Mouse (Mus musculus): ENCODE data around the gene Pagr1a. TPM values are rescaled to one million over a fixed set of nuclear protein-coding genes. Genes with fewer than 3 reads are reported as not detected.

Gene Pagr1a
- total RNA-seq, 2 experiments from 2014 or later, result 12.4 to 15.4 TPM

- no peak for DNase-seq (ENCODE audit: low spot score in 2 of 2)
These were observed 9.7 kb downstream of the Pagr1a start for GRCm38 (mm10) chr7:127007313-127008024.

- DNase-seq (ENCODE audit: low spot score in 2 of 2), result no peak
These were observed 12.9 kb downstream of the Pagr1a start for GRCm38 (mm10) chr7:127004122-127004875.

GRCm38 (mm10) chr7:127003620-127004019 is 13.5 kb downstream of the Pagr1a start:
- DNase-seq (ENCODE audit: low spot score in 2 of 2), result no peak

- no peak for DNase-seq (ENCODE audit: low spot score in 2 of 2)
These were observed 17.6 kb downstream of the Pagr1a start for GRCm38 (mm10) chr7:126999568-126999967.

GRCm38 (mm10) chr7:126996449-126996848 is 20.7 kb downstream of the Pagr1a start:
- DNase-seq (ENCODE audit: low spot score in 2 of 2), result no peak

GRCm38 (mm10) chr7:126988816-126989215 is 28.3 kb downstream of the Pagr1a start:
- no peak for DNase-seq (ENCODE audit: low spot score in 2 of 2)

GRCm38 (mm10) chr7:126986319-126986718 is 30.8 kb downstream of the Pagr1a start:
- no peak for DNase-seq (ENCODE audit: low spot score in 2 of 2)

- no peak for DNase-seq (ENCODE audit: low spot score in 2 of 2)
These were observed 32.3 kb downstream of the Pagr1a start for GRCm38 (mm10) chr7:126984667-126985444.

- no peak for DNase-seq (ENCODE audit: low spot score in 2 of 2)
These were observed 34.0 kb downstream of the Pagr1a start for GRCm38 (mm10) chr7:126983113-126983512.

- no peak for DNase-seq (ENCODE audit: low spot score in 2 of 2)
These were observed 35.1 kb downstream of the Pagr1a start for GRCm38 (mm10) chr7:126982054-126982453.

- DNase-seq (ENCODE audit: low spot score in 2 of 2), result no peak
These were observed 35.6 kb downstream of the Pagr1a start for GRCm38 (mm10) chr7:126981601-126982000.

- DNase-seq (ENCODE audit: low spot score in 2 of 2), result no peak
These were observed 38.3 kb downstream of the Pagr1a start for GRCm38 (mm10) chr7:126978841-126979240.

- DNase-seq (ENCODE audit: low spot score in 2 of 2), result no peak
These were observed 40.2 kb downstream of the Pagr1a start for GRCm38 (mm10) chr7:126976878-126977459.

GRCm38 (mm10) chr7:126975950-126976866 is 40.9 kb downstream of the Pagr1a start, which contains the start of gene Cdiptos:
Gene Cdiptos (minus strand): TSS chr7:126976098.
- DNase-seq (ENCODE audit: low spot score in 2 of 2), result peak; percentile 91 to 96

- DNase-seq (ENCODE audit: low spot score in 2 of 2), result no peak
These were observed 41.4 kb downstream of the Pagr1a start, which contains the start of gene Cdipt for GRCm38 (mm10) chr7:126975893-126975949. Gene Cdipt (plus strand): TSS chr7:126975914.

- no peak for DNase-seq (ENCODE audit: low spot score in 2 of 2)
These were observed 41.7 kb downstream of the Pagr1a start for GRCm38 (mm10) chr7:126975493-126975892.

GRCm38 (mm10) chr7:126967361-126967760 is 49.8 kb downstream of the Pagr1a start:
- DNase-seq (ENCODE audit: low spot score in 2 of 2), result no peak

GRCm38 (mm10) chr7:126965568-126965967 is 51.6 kb downstream of the Pagr1a start:
- DNase-seq (ENCODE audit: low spot score in 2 of 2), result no peak

All from adrenal gland, postnatal 4 days (tissue).